Mouse (Mus musculus) midbrain, embryonic 15.5 days (tissue): ENCODE measurements around the gene Clec4f. TPM values are rescaled to one million over a fixed set of nuclear protein-coding genes. Genes with fewer than 3 reads are reported as not detected.

Experiments
- polyA plus RNA-seq: library from polyadenylated mRNA; unstranded; fragments of >200 nt; fragmentation: Nextera tagmentation; extraction: Ambion mirVana; gene quantifications from 2 replicates; pipeline ENCODE4 v1.2.1, GENCODE M21; 2015

Gene Clec4f
- polyA plus RNA-seq, 1 experiment from 2014 or later: not detected

Other genes with a start within 250 kb of the Clec4f start
- 60.9 and 76.8 TPM in 2 replicates for gene Tet3, start 197.1 kb downstream of the Clec4f start, polyA plus RNA-seq
- gene Dguok, start 149.2 kb downstream of the Clec4f start, polyA plus RNA-seq: 72.2 and 74.0 TPM in 2 replicates
- gene Actg2, start 119.9 kb downstream of the Clec4f start, polyA plus RNA-seq: 2.2 and 2.6 TPM in 2 replicates
- 63.4 and 66.5 TPM in 2 replicates for gene Stambp, start 83.5 kb downstream of the Clec4f start, polyA plus RNA-seq
- gene Cd207, start 21.7 kb upstream of the Clec4f start, polyA plus RNA-seq: not detected in 2 replicates
- 0.18 and 0.23 TPM in 2 replicates for gene Vax2, start 55.1 kb upstream of the Clec4f start, polyA plus RNA-seq
- not detected in 2 replicates for gene Atp6v1b1, start 86.8 kb upstream of the Clec4f start, polyA plus RNA-seq
- 0.22 and 0.36 TPM in 2 replicates for gene Ankrd53, start 106.5 kb upstream of the Clec4f start, polyA plus RNA-seq
- 66.7 and 71.0 TPM in 2 replicates for gene Tex261, start 119.6 kb upstream of the Clec4f start, polyA plus RNA-seq
- gene Nagk, start 138.8 kb upstream of the Clec4f start, polyA plus RNA-seq: 120 TPM in 2 replicates
- 26.3 and 28.4 TPM in 2 replicates for gene Paip2b, start 175.6 kb upstream of the Clec4f start, polyA plus RNA-seq
- gene Zfp638, start 210.9 kb upstream of the Clec4f start, polyA plus RNA-seq: 70.5 and 76.5 TPM in 2 replicates